Mouse (Mus musculus) limb, embryonic 10.5 days (tissue): ENCODE data around the gene Erh. TPM values are rescaled to one million over a fixed set of nuclear protein-coding genes. Genes with fewer than 3 reads are reported as not detected.

Experiments
- DNase-seq: peaks from one replicate; pipeline ENCODE4 v3.0.0-alpha.2; 2017; ENCODE audit warnings: low spot score
- H3K27ac ChIP-seq: fragments of 300-500 bp; sonication (generic); 2 replicates; pipeline ENCODE4 v1.5.1; 2016; ENCODE audit warnings: mild to moderate bottlenecking
- H3K27me3 ChIP-seq: fragments of 300-500 bp; sonication (generic); 2 replicates; pipeline ENCODE4 v1.6.1; 2016; ENCODE audit warnings: low read depth, mild to moderate bottlenecking; ENCODE audit not compliant: poor library complexity, severe bottlenecking
- H3K36me3 ChIP-seq: fragments of 300-500 bp; sonication (generic); 2 replicates; pipeline ENCODE4 v1.6.1; 2016; ENCODE audit warnings: mild to moderate bottlenecking, moderate library complexity
- H3K4me1 ChIP-seq: fragments of 300-500 bp; sonication (generic); 2 replicates; pipeline ENCODE4 v1.6.1; 2016
- H3K4me3 ChIP-seq: fragments of 300-500 bp; sonication (generic); 2 replicates; pipeline ENCODE4 v1.5.1; 2016; ENCODE audit warnings: mild to moderate bottlenecking, moderate library complexity
- H3K9me3 ChIP-seq: fragments of 300-500 bp; sonication (generic); replicated peaks from 2 replicates; pipeline ENCODE4 v1.6.1; 2016; ENCODE audit warnings: mild to moderate bottlenecking
- WGBS: fragments of 180-500 bp; shearing (Covaris S2); methylation state at CpG from one replicate; pipeline ENCODE4 v1.1.7; 2016; 5-methylcytosine and 5-hydroxymethylcytosine counted together
- polyA plus RNA-seq: library from polyadenylated mRNA; unstranded; fragments of >200 nt; fragmentation: Nextera tagmentation; extraction: Ambion mirVana; gene quantifications from 2 replicates; pipeline ENCODE4 v1.2.1, GENCODE M21; 2016

Gene Erh
- polyA plus RNA-seq, 1 experiment from 2014 or later, result 520 TPM

DNA sequence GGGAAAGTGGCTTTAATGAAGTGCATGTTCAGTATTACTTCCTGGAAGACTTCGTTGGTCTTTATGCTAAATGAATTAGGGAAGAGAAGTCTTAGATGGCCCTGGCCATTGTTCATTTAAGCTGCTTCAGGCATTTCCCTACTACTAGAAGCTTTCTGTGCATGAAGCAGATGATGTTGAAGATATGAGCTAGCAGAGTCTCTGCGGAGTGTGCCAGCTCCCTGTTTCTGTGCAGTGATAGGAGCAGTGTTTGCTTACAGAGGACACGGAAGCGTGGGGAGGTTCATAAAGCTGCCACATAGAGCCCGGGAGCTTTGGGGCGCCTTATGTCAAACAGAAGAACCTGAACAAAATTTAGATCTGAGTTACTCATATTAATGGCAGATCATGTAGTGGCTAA lies 14.5 kb upstream of the Erh start:
- WGBS, result 93% methylated on average over 6 of the region's 6 CpGs
- no peak for DNase-seq
- no peak overlapping the region for H3K27ac ChIP-seq
- H3K36me3 ChIP-seq, result peaks cover 15% of the 10 kb centered on the region
- no peaks in the 10 kb centered on the region for H3K27me3 ChIP-seq
- H3K4me3 ChIP-seq, result no peak overlapping the region
- H3K9me3 ChIP-seq, result no peaks in the 10 kb centered on the region
- no peaks in the 10 kb centered on the region for H3K4me1 ChIP-seq

DNA sequence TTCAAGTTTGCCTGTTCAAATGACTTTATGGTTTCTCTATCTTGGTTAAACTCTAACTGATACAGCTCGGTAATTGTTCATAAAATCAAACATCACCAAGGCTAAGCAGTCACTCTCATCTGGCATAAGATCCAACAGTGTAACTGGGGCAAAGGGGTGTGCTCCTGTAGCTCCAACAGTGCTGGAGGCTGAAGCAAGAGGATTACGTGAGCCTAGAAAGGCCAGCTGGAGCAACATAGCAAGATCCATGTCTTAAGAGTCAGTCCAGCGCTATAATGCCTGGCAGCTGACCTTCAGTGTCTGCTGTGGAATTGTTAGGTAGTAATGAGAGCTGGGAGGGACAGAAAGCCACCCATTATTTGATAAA lies 10.5 kb upstream of the Erh start:
- Histone ChIP-seq H3K9me3 (no peaks in the 10 kb centered on the region), H3K4me1 (no peaks in the 10 kb centered on the region), H3K27me3 (no peaks in the 10 kb centered on the region), H3K4me3 (no peak overlapping the region), H3K27ac (no peak overlapping the region), H3K36me3 (peaks cover 6% of the 10 kb centered on the region; the same call in 1 of the 2 replicates)
- no peak for DNase-seq
- 95% methylated on average over 3 of the region's 3 CpGs for WGBS

DNA sequence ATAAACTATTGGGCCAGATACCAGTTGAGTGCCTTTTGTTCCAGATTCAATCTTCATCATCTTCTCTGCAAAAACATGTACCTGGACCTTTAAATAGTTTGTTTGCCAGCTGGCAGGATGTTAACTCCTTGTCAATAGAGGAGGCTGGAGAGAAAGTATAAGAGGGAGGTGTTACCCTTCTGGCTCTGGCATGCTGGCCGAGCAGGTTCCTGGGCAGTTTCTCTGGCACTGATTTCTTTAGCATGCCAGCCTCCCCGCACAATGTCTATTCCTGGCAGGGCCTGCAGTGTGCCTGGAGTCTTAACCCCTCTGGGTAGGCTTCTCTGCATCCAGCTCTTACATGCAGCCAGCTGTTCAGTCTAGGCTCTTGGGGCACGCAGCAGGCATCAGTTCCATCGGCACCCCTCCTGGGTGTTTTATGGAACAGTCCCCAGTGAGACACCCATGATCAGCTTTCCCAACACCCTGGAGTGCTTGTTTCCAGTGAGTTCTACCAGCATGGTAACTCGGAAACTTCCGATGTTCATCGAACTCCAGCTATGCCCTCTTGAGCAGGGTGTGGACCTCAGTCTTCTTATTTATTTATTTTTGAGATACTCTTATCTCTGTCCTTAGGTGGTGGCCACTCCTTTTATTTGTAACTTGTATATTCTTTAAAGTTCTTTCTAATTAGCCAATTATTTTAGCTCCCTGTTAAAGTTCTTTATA lies 10.0 kb upstream of the Erh start:
- Histone ChIP-seq H3K36me3 (peaks cover 9% of the 10 kb centered on the region), H3K27me3 (no peaks in the 10 kb centered on the region), H3K27ac (no peak overlapping the region), H3K9me3 (no peaks in the 10 kb centered on the region), H3K4me3 (no peak overlapping the region), H3K4me1 (no peaks in the 10 kb centered on the region)
- DNase-seq, result no peak
- WGBS, result 95% methylated on average over 7 of the region's 7 CpGs

DNA sequence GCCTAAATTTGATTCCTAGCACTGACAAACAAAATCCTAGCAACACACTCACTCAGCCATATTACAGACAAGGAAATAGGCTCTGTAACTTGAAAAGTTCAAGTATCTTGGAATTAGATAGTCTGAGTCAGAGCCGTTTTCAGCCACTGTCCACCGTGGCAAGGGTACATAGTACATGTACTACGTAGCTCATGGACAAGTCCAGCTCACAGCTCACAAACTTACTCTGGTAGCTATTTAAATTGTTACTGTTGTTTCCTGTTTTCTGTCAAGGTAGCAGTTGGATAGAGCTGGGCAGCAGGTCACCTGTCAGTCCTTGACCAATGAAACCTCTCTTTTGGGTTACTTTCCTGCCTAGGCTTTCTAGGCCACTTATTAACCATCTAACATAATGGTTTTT lies 2.2 kb upstream of the Erh start:
- 94% methylated on average over 3 of the region's 3 CpGs for WGBS

DNA sequence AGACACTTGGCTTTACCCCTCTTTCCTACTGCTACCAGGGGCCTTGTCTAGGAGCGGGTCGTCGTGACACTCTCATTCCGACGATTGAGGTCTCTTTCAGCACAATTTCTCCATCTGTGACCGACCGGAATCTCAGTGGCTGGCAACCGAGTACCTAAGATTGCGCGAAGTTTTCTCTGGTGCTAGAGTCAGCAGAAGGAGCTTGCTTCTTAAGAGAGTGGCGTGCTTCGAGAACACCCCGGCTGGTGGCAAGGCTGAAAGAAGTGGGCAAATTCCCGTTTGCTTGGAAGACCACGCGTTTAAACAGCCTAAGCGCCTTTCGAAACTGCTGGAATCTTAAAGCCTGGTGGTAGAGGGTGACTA lies 346 bp upstream of the Erh start:
- H3K4me3 ChIP-seq, result peak overlapping the region; percentile 99
- H3K27ac ChIP-seq, result peak overlapping the region; percentile 98
- no peaks in the 10 kb centered on the region for H3K27me3 ChIP-seq
- WGBS, result 12% methylated on average over 18 of the region's 18 CpGs
- DNase-seq, result no peak
- peaks cover 28% of the 10 kb centered on the region for H3K4me1 ChIP-seq
- no peaks in the 10 kb centered on the region for H3K9me3 ChIP-seq
- H3K36me3 ChIP-seq, result peaks cover 41% of the 10 kb centered on the region

More for the DNA sequence above, 2.2 kb upstream of the Erh start:
- DNase-seq, result no peak
- Histone ChIP-seq H3K4me3 (no peak overlapping the region), H3K36me3 (peaks cover 28% of the 10 kb centered on the region), H3K9me3 (no peaks in the 10 kb centered on the region), H3K4me1 (peaks cover 28% of the 10 kb centered on the region), H3K27me3 (no peaks in the 10 kb centered on the region), H3K27ac (no peak overlapping the region)

DNA sequence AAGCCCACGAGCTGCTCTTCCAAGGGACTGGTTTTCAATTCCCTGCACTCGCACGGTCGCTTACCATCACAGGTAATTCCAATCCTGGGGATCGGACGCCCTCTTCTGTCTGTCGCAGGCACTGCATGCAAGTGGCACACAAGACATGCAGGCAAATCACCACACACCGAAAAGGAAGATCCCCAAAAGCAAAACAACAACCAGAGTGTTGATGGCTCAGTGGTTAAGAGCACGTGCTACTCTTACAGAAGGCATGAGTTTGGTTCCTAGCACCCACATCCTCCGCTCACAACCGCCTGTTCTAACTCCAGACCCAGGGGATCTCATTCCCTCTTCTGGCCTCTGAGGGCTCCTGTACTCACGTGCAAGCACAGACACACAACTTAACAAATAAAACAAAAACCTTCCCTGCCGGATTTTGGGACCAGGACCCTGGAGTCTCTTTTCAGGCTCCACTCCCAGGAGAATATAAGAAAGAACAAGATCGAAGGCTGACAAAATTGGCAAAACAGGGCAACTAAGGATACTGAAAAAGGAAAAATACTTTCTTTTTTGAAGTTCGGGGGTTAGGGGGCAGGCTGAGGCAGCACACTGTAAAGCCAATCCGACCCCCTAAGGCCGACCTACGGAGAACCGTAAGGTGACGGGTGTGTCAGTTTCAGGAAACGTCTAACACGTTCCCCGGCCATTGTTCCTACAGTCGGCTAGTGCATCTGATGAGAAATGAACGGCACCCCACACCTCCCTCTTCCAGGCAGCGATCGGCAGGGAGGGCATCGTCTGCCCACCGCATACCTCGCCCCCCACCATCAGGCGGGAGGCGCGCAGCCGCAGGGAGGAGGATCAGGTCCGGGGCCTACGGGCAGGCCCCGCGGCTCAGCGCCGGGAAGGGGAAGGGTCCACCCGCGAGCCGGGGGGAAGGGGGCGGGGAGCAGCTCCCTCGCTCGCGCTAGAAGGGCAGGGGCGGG lies 1.1 kb downstream of the Erh start:
- peaks cover 28% of the 10 kb centered on the region for H3K4me1 ChIP-seq
- H3K36me3 ChIP-seq, result peaks cover 45% of the 10 kb centered on the region
- DNase-seq, result peak; percentile 81
- H3K9me3 ChIP-seq, result no peaks in the 10 kb centered on the region
- no peaks in the 10 kb centered on the region for H3K27me3 ChIP-seq
- H3K4me3 ChIP-seq, result peak overlapping the region; percentile 99
- peak overlapping the region; percentile 98 for H3K27ac ChIP-seq
- WGBS, result 3% methylated on average over 48 of the region's 48 CpGs

DNA sequence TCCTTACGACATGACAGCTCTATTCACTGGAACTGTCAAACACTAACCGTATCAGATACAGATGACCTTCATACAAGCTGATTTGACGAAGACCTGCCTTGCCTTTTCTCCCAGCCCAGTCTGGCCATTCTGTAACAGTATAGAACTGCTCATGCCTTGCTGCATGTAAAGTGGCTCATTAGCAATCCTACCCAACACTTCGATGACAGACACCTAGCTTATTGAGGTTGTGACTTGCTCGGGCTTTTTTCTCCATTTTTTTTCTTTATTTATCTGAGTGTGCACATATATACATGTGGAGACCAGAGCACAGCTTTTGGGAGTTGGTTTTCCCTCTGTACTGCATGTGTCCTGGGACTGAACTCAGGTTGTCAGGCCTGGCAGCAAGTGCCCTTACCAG lies 12.4 kb downstream of the Erh start:
- peaks cover 60% of the 10 kb centered on the region for H3K36me3 ChIP-seq
- 86% methylated on average over 5 of the region's 5 CpGs for WGBS
- no peaks in the 10 kb centered on the region for H3K27me3 ChIP-seq
- H3K4me3 ChIP-seq, result no peak overlapping the region
- H3K9me3 ChIP-seq, result no peaks in the 10 kb centered on the region
- H3K27ac ChIP-seq, result no peak overlapping the region
- H3K4me1 ChIP-seq, result 0 out of 2 replicates have a peak, but pooled peaks cover 3% of the 10 kb centered on the region
- no peak for DNase-seq

DNA sequence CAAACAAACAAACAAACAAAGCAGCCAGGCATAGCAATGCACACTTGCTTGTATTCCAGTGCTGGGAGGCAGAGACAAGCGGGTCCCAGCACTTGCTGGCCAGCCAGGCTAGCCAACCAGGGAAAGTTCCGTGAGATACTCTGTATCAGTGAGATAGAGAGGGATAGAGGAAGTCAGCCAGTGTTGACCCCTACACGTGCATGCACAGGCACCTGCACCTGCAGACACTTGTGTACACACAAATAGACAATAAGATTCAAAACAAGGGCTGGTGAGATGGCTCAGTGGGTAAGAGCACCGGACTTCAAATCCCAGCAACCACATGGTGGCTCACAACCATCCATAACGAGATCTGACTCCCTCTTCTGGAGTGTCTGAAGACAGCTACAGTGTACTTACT lies 23.6 kb downstream of the Erh start:
- Histone ChIP-seq H3K27ac (no peak overlapping the region), H3K27me3 (no peaks in the 10 kb centered on the region), H3K4me3 (no peak overlapping the region), H3K36me3 (no peaks in the 10 kb centered on the region), H3K9me3 (no peaks in the 10 kb centered on the region), H3K4me1 (peaks cover 6% of the 10 kb centered on the region; the same call in 1 of the 2 replicates)
- WGBS, result 77% methylated on average over 5 of the region's 5 CpGs
- no peak for DNase-seq

DNA sequence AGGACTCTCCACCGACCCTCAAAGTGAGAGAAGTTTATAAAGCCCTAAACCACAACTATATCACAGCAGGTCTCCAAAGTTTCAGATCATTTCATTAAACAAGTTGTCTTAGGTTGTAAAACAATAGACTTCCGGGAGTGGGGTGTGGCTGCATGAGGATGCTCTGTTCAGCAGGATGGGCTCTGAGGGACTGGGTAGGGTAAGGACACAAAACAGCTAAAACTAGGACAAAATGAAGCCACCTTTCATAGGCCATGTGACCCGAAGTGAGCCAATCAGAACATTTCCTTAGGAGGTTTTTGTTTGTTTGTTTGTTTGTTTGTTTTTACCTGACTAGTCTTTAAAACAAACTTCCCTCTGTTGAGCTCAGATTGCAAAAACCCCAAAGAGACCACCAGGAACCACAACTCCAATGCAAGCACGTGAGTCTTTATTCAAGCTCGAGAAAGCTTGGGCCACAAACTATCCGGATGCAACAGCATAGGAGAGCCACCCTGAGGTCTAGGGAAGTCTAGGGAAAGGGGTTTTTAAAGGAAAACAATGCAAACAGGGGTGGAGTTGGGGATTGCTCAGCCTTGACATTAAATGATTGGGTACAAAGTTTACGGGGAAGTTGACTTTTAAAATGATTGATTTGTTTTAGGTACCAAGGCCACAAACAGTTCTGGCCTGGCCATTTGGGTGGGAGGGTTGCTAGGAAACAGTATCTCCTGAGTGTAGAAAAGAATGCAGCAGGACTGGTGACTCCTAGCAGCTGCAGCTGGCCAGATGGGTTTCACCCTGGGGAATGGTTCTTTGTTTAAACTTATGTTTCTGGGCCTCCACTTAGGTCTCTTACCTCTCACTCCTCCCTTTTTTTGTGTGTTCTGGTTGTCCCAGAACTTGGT lies 28.5 kb downstream of the Erh start:
- no peak for DNase-seq
- Histone ChIP-seq H3K36me3 (no peaks in the 10 kb centered on the region), H3K4me3 (no peak overlapping the region), H3K27me3 (no peaks in the 10 kb centered on the region), H3K27ac (peak overlapping the region; percentile 14; the same call in 1 of the 2 replicates), H3K4me1 (peaks cover 6% of the 10 kb centered on the region; the same call in 1 of the 2 replicates), H3K9me3 (no peaks in the 10 kb centered on the region)
- 55% methylated on average over 7 of the region's 7 CpGs for WGBS

DNA sequence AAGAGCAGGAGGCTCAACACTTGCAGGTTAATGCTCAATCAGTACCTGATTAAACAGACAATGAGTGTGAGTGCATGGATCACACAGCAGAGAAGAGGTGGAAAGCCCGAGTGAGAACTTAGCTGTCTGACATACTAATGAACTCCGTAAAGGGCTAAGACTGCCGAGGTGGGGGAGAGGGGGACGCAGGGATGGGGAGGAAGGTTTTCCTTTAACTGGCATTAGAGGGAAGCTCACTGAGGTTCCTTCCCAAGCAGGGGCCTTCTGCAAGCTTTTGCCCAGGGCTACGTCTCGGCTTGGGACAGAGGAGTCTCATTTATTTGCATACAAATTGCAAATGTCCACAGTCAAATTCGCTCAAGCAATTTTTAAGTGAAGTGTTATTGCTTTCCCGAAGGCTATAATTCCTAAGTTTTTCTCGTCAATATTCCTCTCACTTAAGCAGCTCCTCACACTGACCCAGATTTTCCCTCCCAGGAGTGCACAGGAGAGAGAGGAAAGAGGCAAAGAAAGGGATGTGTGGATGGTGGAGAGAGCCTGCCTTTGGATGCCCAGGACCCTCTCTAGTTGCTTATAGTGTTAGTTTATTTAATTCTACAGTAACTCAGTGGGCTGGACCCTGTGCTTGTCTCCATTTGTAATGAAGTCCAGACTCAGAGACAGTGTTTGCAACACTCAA lies 31.9 kb downstream of the Erh start:
- H3K4me3 ChIP-seq, result no peak overlapping the region
- H3K27me3 ChIP-seq, result no peaks in the 10 kb centered on the region
- DNase-seq, result no peak
- H3K9me3 ChIP-seq, result no peaks in the 10 kb centered on the region
- H3K27ac ChIP-seq, result no peak overlapping the region
- no peaks in the 10 kb centered on the region for H3K36me3 ChIP-seq
- 66% methylated on average over 9 of the region's 9 CpGs for WGBS
- peaks cover 6% of the 10 kb centered on the region; the same call in 1 of the 2 replicates for H3K4me1 ChIP-seq

DNA sequence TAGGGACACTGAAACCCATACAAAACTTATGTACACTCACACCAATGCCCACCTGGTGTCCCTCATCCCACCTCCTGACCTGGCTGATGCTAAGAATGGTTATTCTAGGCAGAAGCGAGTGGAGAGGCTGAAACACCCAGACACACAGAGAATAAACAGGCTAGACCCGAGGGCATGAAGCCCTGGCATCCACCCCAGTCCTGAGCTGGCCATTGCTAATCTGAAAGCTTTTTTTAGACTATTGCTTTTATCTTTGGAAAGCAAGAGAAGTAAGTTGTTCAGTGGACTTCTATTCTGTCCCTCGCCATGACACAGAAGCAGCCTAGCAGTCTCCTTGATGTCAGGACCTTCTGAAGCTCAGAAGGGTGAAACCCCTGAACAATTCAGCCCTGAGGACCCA lies 34.2 kb downstream of the Erh start:
- no peak overlapping the region for H3K27ac ChIP-seq
- no peaks in the 10 kb centered on the region for H3K9me3 ChIP-seq
- H3K27me3 ChIP-seq, result no peaks in the 10 kb centered on the region
- no peak for DNase-seq
- H3K4me1 ChIP-seq, result no peaks in the 10 kb centered on the region
- 87% methylated on average over 3 of the region's 3 CpGs for WGBS
- H3K36me3 ChIP-seq, result no peaks in the 10 kb centered on the region
- no peak overlapping the region for H3K4me3 ChIP-seq

DNA sequence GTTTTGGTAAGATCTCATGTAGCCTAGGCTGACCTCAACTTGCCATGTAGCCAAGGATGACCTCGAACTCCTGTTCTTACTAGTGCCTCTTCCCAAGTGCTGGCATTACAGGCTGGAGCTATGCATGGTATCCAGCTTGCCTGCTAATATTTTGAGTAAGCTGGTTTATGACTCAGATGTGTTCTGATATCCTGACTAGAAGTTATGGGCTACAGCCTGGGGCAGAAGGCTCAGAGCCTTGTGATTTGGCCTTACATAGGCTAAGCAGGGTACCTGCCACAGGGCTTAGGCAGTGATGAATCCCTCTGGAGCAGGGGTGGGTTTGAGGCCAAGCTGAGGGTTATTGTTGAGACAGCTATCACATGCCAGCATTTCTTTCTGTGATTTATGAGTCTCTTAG lies 35.6 kb downstream of the Erh start:
- no peaks in the 10 kb centered on the region for H3K27me3 ChIP-seq
- H3K36me3 ChIP-seq, result no peaks in the 10 kb centered on the region
- no peak overlapping the region for H3K4me3 ChIP-seq
- WGBS, result 91% methylated on average over 1 of the region's 1 CpGs
- H3K4me1 ChIP-seq, result no peaks in the 10 kb centered on the region
- no peak overlapping the region for H3K27ac ChIP-seq
- H3K9me3 ChIP-seq, result no peaks in the 10 kb centered on the region
- no peak for DNase-seq
